Mouse (Mus musculus) forelimb bud, embryonic 11.5 days (tissue): Measurements from ENCODE around the gene Crebzf.

ENCODE experiments used
- DNase-seq: peaks from one replicate; pipeline ENCODE4 v3.0.0-alpha.2; 2012; ENCODE audit warnings: low read depth, low spot score

Crebzf gene

GRCm38 (mm10) chr7:90442518-90443080 lies at the start of gene Crebzf:
Gene Crebzf (plus strand): TSS chr7:90442729.
- DNase-seq: peak; percentile 99

DNA sequence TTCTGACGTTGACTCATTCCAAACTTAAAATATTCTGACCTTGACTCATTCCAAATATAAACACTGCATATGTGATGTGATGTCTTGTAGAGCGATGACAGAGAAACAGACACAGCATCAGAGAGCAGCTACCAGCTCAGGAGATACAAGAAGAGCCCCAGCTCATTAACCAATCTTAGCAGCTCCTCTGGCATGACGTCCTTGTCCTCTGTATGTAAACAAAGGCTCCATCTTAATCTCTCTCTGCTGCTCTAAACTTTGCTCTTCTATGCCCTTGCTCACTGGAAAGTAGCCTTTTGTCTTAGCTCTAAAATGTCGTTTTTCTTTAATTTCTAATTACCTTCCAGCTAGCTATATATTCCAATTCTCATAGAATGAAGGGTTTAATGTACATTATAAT lies 47.5 kb upstream of the Crebzf start:
- no peak for DNase-seq

- no peak for DNase-seq
Observed at GRCm38 (mm10) chr7:90395928-90396327, 46.6 kb upstream of the Crebzf start.

DNA sequence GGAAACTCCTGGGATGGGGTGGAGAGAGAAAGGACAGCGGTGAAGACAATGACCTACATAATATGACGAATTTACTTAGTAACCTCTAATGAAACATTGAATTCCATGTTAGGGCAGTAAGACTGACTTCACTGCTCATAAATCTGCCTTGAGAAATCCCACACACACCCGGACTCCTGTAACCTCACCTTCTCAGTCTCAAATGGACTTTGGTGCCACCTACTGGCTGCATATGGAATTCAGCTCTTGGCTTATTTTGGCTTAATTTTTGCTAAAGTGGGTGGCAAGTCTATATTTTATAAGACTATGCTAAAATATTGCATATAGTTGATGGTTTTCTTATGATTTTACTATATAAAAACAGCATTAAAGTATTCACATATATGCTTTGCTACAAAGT lies 32.6 kb upstream of the Crebzf start:
- DNase-seq: peak; percentile 67

- DNase-seq: peak; percentile 90
Observed at GRCm38 (mm10) chr7:90426020-90427001, 16.2 kb upstream of the Crebzf start, which contains the start of gene Ccdc89. Gene Ccdc89 (plus strand): TSS chr7:90426577.

- no peak for DNase-seq
Observed at GRCm38 (mm10) chr7:90427006-90427405, 15.5 kb upstream of the Crebzf start.

- DNase-seq: no peak
Observed at GRCm38 (mm10) chr7:90432221-90432620, 10.3 kb upstream of the Crebzf start.

DNA sequence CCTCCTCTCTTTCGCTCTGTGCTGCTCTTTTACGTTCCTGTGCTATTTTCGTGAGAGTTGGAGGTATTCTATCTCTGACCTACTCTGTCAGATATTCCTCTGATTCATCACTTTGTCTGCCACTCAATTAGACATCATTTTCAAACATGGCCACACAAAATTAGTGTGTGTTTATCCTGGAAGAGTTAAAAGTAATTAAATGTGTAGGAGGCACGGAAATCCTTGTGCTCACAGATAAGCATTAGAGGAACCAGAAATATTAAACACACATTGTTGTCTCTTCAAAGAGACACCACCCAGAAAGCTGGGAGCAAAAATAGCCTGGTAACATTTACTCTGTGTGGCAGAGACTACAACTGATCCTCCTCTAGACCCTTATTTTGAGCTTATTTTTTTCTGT lies 2.5 kb upstream of the Crebzf start:
- DNase-seq: no peak

DNA sequence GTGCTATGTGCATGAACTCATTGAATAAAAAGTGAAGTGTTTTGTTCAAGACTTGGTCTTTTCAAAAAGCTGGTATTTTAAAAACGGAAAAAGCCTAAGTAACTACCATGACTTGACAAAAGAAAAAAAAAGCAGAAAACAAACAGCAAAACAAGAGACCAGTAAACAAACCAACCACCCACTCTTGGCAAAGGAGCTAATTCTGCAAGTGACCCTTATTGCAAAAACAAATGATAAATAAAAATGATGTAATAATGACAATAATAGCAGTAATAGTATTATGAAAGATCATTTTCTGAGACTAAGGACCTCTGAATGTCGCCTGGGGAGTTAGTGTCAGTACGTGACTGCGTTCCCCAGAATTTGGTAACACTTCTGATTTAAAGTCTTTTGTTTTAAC lies 459 bp upstream of the Crebzf start:
- no peak for DNase-seq

DNA sequence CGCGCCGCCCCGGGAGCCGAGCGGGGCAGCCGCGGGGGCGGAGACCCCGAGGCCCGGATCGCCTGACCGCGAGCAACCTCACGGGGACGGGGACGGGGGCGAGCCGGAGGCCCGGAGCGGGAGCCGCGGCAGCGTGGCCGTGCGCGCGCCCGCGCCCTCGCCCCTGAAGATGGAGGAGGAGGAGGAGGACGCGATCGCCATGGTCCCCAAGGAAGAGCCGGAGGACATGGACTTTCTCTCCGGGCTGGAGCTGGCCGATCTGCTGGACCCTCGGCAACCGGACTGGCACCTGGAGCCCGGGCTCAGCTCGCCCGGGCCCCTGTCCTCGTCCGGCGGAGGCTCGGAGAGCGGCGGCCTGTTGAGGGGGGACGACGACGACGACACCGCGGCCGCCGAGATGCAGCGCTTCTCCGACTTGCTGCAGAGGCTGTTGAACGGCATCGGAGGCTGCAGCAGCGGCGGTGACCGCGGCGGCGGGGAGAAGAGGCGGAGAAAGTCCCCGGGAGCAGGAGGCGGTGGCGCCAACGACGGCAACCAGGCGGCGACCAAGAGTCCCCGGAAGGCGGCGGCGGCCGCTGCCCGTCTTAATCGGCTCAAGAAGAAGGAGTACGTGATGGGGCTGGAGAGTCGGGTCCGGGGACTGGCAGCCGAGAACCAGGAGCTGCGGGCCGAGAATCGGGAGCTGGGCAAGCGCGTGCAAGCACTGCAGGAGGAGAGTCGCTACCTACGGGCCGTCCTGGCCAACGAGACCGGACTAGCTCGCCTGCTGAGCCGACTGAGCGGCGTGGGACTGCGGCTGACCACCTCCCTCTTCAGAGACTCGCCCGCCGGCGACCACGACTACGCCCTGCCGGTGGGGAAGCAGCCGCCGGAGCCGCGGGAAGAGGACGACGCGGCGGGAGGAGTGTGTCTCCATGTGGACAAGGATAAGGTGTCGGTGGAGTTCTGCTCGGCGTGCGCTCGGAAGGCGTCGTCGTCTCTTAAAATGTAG lies 867 bp downstream of the Crebzf start:
- peak; percentile 36 for DNase-seq

DNA sequence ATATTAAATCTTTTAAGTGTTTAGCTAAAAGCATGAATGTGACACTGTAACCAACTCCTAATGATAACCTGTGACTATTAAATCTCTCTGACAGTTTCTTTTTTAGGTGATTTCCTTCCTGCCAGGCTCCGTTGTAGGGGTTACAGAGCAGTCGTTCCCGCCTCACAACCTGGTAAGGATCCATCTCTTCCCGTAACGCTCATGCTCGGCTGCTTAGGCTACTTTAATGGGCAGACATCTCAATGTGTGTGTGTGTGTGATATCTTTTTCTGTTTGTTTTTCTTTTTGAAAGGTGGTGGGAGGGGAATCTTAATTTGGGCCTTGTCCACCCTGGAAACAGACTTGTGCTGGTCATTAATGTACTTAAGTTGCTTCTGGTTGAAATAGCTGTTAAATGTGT lies 1.7 kb downstream of the Crebzf start:
- DNase-seq: no peak

DNA sequence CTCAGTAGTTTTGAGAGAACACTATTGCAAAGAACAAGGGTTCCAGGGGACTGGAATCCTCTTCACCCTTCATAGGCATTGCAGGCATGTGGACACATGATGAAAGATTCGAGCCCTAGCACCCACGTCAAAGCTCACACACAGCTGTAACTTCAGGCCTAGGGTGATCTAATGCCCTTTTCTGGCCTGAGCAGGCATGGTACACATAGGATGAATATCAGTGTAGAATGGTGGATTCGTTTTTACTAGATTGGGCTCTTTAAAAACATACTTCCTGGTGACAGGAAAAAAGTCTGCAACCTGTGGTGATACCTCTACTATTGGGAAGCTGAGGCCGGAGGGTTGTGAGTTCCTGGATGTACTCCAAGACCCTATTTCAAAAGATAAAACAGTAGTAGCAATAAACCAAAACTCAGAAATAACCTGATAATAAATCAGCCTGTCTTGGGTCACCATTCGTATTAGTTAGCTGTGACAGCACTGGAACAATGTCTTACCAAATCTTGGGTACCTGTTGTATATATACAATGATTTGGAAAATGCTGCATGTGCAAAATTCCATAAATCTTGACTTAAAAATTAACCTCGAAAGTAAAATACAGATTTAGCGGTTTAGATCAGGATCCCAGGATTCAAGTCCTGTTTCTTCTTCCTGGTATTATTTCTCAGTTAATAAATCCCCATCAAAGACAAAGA lies 13.8 kb downstream of the Crebzf start:
- no peak for DNase-seq

DNA sequence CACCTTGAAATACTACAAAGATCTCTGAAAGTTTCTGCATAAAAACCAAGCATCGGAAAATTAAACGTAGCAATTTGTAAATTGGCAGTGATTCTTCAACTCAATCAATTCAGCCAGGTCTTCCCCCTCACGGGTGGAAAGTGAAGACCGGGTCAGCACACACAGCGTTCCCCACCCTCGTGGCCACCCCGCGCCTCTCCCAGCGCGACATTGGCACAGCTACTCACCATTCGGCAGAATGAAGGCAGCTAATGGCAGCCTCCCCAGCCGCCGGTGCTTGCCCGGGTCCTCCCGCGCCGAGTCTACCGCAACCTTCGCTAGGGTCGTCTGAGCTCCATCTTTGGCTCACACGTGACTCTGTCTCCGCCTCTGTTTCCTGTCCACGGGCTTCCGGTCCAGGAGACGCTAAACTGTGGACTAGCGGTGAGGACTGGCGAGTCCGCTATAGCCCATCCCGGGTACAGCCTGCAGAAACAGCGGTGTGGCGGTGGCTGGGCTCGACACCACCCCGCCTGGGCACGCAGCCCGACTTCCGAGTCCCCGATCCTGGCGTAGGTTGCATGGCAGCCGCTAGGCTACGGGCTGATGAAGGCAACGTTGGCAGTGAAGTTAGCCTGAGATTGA lies 14.4 kb downstream of the Crebzf start, which contains the start of gene Tmem126a:
Tmem126a (minus strand) TSS at position 385 of the 624 bp plus-strand sequence.
- peak; percentile 89 for DNase-seq

DNA sequence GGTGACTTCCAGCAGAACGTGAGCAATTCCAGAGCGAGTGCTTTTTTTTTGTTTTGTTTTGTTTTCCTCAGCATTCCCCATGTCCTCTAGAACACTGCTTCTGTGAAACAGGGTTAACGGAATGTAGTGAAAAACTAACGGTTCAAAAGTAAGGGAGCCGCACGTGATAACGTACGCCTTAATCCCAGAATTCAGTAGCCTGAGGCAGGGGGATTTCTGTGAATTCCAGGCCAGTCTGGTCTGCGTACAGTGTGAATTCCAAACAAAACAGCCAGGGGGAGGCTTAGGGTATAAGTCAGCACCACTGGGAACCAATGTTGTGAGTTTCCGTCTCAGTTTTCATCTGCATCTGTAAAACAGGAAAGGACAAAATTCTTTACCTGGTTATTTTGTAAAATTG lies 15.0 kb downstream of the Crebzf start:
- peak; percentile 40 for DNase-seq

GRCm38 (mm10) chr7:90460330-90460729 lies 17.8 kb downstream of the Crebzf start:
- DNase-seq: no peak

DNA sequence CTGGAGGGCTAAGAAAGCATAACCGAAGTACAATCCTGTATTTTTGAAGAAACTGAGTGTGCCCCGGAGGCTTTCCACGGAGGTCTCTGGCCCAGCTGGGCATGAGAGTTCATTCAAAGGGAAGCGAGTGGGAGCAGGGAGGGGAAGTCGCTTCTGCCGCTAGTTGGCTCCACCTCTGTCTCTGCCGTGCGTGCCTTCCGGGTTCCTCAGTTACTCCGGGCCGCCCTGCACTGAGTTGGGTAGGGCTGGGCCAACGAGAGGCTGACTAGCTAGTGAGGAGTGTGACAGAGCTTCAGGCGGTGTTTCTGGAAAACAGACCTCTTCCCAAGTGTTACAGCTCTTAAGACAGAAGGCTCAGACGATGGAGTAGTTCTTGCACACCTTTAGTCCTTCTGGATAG lies 18.4 kb downstream of the Crebzf start:
- DNase-seq: no peak

DNA sequence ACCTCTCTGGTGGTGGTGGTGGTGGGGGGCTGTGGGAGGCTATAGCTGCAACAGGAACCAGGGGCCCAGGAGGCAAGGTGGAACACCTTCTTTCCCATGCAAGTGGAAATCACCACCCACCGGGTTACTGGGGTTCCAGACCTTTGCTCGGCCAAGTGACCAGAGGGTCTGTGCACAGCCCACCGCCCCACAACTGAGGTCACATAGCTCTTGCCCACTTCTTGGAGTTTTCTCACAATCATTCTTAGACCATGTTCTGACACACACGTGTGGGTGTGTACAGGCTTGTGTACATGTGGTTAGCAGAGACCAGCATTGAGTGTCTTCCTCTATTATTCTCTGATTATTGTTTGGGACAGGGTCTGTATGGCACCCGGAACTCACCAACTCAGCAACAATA lies 18.9 kb downstream of the Crebzf start:
- DNase-seq: no peak

GRCm38 (mm10) chr7:90473511-90473910 lies 31.0 kb downstream of the Crebzf start:
- DNase-seq: no peak

GRCm38 (mm10) chr7:90475793-90476312 lies 33.3 kb downstream of the Crebzf start, which contains the start of gene Tmem126b:
Gene Tmem126b (minus strand): TSS chr7:90476001.
- DNase-seq: peak; percentile 98
